Mouse (Mus musculus) neural tube, embryonic 11.5 days (tissue): ENCODE measurements at regions not wholly inside any gene's neighbourhood (a gene's known extent, or its start where the extent isn't known, plus 50 kb on each side); places are given as distances from the start of the nearest gene placed in this dataset.

Experiments used
- ATAC-seq: fragments of 200-750 bp; cut with Nextera tagmentation; 2 replicates; pipeline ENCODE4 v1.8.0; 2017; ENCODE audit warnings: moderate number of reproducible peaks, mild to moderate bottlenecking, moderate TSS enrichment, moderate library complexity; ENCODE audit not compliant: insufficient read depth, low FRiP score, low TSS enrichment
- DNase-seq: peaks from one replicate; pipeline ENCODE4 v3.0.0-alpha.2; 2015; ENCODE audit warnings: low spot score
- H3K27ac ChIP-seq: fragments of 300-500 bp; sonication (generic); 2 replicates; pipeline ENCODE4 v1.5.1; 2014; ENCODE audit warnings: low read depth, mild to moderate bottlenecking, low read length
- H3K27me3 ChIP-seq: fragments of 300-500 bp; sonication (generic); 2 replicates; pipeline ENCODE4 v1.6.1; 2014; ENCODE audit warnings: mild to moderate bottlenecking, low read length, mixed read lengths; ENCODE audit not compliant: control insufficient read depth, insufficient read depth
- H3K36me3 ChIP-seq: fragments of 300-500 bp; sonication (generic); 2 replicates; pipeline ENCODE4 v1.6.1; 2014; ENCODE audit warnings: mild to moderate bottlenecking, low read length, moderate library complexity, mixed read lengths; ENCODE audit not compliant: control insufficient read depth, insufficient read depth
- H3K4me1 ChIP-seq: fragments of 300-500 bp; sonication (generic); 2 replicates; pipeline ENCODE4 v1.6.1; 2014; ENCODE audit warnings: low read length, mixed read lengths; ENCODE audit not compliant: control insufficient read depth, insufficient read depth
- H3K4me2 ChIP-seq: fragments of 300-500 bp; sonication (generic); 2 replicates; pipeline ENCODE4 v1.6.1; 2014; ENCODE audit warnings: low read depth, mild to moderate bottlenecking, moderate library complexity
- H3K4me3 ChIP-seq: fragments of 300-500 bp; sonication (generic); 2 replicates; pipeline ENCODE4 v1.5.1; 2014; ENCODE audit warnings: low read depth, low read length
- H3K9ac ChIP-seq: fragments of 300-500 bp; sonication (generic); 2 replicates; pipeline ENCODE4 v1.6.1; 2014; ENCODE audit warnings: mild to moderate bottlenecking, low read length
- H3K9me3 ChIP-seq: fragments of 300-500 bp; sonication (generic); 2 replicates; pipeline ENCODE4 v1.6.1; 2016; ENCODE audit warnings: low read length; ENCODE audit not compliant: control insufficient read depth
- WGBS: fragments of 180-500 bp; shearing (Covaris S2); extraction: QIAGEN DNeasy Blood & Tissue Kit; methylation state at CpG from one replicate; pipeline ENCODE4 v1.1.7; 2014; 5-methylcytosine and 5-hydroxymethylcytosine counted together

DNA sequence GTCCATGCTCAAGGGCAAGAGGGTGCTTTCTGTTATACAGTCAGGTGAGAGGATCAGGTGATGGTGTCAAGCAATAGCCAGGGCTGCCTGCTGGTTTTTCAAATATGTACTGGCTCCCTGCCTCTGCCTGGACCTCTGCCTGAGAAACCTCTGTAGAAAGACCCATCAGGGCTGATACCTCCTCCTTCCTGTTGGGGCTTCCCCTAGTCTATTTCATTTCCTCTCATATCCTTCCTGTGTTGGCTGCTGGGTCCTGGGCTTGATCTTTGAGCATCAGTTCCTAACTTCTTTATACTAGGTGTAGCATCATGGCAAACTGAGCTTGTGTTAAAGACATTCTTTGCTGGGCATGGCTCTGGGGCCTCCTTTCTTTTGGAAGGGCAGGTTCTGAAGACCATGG, 89.5 kb downstream of the Tmem38b start:
- H3K27me3 ChIP-seq: no peaks in the 10 kb centered on the region
- no peak overlapping the region for H3K27ac ChIP-seq
- no peaks in the 10 kb centered on the region for H3K36me3 ChIP-seq
- ATAC-seq (no peak), DNase-seq (no peak)
- H3K4me1 ChIP-seq: no peaks in the 10 kb centered on the region
- no peak overlapping the region for H3K4me2 ChIP-seq
- no peak overlapping the region for H3K4me3 ChIP-seq
- no peak overlapping the region for H3K9ac ChIP-seq
- H3K9me3 ChIP-seq: no peaks in the 10 kb centered on the region

DNA sequence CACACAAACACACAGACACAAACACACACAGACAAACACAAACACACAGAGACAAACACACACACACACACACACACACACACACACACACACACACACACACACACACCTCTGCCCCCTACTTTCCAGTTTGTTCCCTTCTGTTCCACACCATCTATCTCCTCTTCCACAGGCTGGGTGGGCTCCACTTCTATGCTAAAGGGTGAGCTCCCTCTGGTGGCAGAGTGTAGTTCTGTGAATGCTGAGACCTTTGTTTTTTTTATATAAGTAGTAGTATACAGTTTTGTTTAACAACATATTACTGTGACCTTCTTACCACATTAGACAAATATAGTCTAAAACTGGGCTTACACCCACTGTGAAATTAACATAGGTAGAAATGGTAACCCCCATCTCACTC, 93.3 kb downstream of the Tmem38b start:
- no peak overlapping the region for H3K4me3 ChIP-seq
- DNase-seq (peak; percentile 67), ATAC-seq (no peak)
- no peaks in the 10 kb centered on the region for H3K27me3 ChIP-seq
- no peak overlapping the region for H3K27ac ChIP-seq
- no peaks in the 10 kb centered on the region for H3K4me1 ChIP-seq
- H3K36me3 ChIP-seq: no peaks in the 10 kb centered on the region
- H3K9ac ChIP-seq: no peak overlapping the region
- H3K4me2 ChIP-seq: no peak overlapping the region
- H3K9me3 ChIP-seq: no peaks in the 10 kb centered on the region

- Histone ChIP-seq H3K9me3 (no peaks in the 10 kb centered on the region), H3K4me3 (no peak overlapping the region), H3K9ac (no peak overlapping the region), H3K27ac (no peak overlapping the region), H3K27me3 (no peaks in the 10 kb centered on the region), H3K4me2 (no peak overlapping the region), H3K36me3 (no peaks in the 10 kb centered on the region), H3K4me1 (no peaks in the 10 kb centered on the region)
- DNase-seq (no peak), ATAC-seq (no peak)
- WGBS: 84% methylated on average over 2 of the region's 2 CpGs
Observed at GRCm38 (mm10) chr4:53920587-53920986, 94.7 kb downstream of the Tmem38b start.

GRCm38 (mm10) chr4:53931068-53931467, 105.2 kb downstream of the Tmem38b start:
- H3K9me3 ChIP-seq: no peaks in the 10 kb centered on the region
- DNase-seq (no peak), ATAC-seq (no peak)
- no peak overlapping the region for H3K27ac ChIP-seq
- no peaks in the 10 kb centered on the region for H3K27me3 ChIP-seq
- H3K4me3 ChIP-seq: no peak overlapping the region
- no peaks in the 10 kb centered on the region for H3K4me1 ChIP-seq
- H3K36me3 ChIP-seq: no peaks in the 10 kb centered on the region
- 92% methylated on average over 3 of the region's 3 CpGs for WGBS
- no peak overlapping the region for H3K9ac ChIP-seq
- no peak overlapping the region for H3K4me2 ChIP-seq

- Histone ChIP-seq H3K36me3 (no peaks in the 10 kb centered on the region), H3K9me3 (no peaks in the 10 kb centered on the region), H3K27me3 (no peaks in the 10 kb centered on the region), H3K4me2 (peak overlapping the region; percentile 29; the same call in 1 of the 2 replicates), H3K27ac (no peak overlapping the region), H3K4me3 (no peak overlapping the region), H3K4me1 (no peaks in the 10 kb centered on the region), H3K9ac (no peak overlapping the region)
- ATAC-seq (peak; percentile 65), DNase-seq (peak; percentile 83)
- WGBS: 17% methylated on average over 10 of the region's 10 CpGs
Observed at GRCm38 (mm10) chr4:53931499-53931898, 105.7 kb downstream of the Tmem38b start.

DNA sequence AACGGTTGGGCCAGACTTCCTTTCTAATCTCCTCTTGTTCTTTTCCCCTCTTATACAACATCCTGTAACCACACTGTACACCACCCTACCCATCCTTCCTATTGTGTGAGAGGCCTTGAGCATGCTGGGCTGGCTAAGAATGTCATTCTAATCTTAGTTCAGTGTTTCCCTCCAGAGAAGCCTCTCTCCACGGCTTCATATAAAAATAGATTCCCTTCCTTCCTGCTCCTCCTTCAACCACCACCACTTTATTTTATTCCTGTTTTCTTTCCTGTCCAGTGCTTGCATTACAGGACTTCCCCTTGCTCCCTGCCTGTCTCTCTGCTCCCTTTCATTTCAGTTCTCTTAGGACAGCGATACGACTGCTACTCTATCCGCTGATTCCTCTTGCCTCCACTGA, 109.5 kb downstream of the Tmem38b start:
- H3K9ac ChIP-seq: no peak overlapping the region
- no peaks in the 10 kb centered on the region for H3K4me1 ChIP-seq
- WGBS: 77% methylated on average over 5 of the region's 5 CpGs

GRCm38 (mm10) chr4:53948736-53949135, 122.9 kb downstream of the Tmem38b start:
- Histone ChIP-seq H3K27me3 (no peaks in the 10 kb centered on the region), H3K36me3 (no peaks in the 10 kb centered on the region)

More for the DNA sequence above, 109.5 kb downstream of the Tmem38b start:
- no peak for DNase-seq
- ATAC-seq: no peak
- no peaks in the 10 kb centered on the region for H3K9me3 ChIP-seq
- H3K27ac ChIP-seq: no peak overlapping the region; the same call in 1 of the 2 replicates
- H3K4me2 ChIP-seq: no peak overlapping the region
- no peak overlapping the region for H3K4me3 ChIP-seq
- H3K36me3 ChIP-seq: no peaks in the 10 kb centered on the region
- H3K27me3 ChIP-seq: no peaks in the 10 kb centered on the region

GRCm38 (mm10) chr4:53949164-53949563, 123.3 kb downstream of the Tmem38b start:
- no peaks in the 10 kb centered on the region for H3K9me3 ChIP-seq
- no peak overlapping the region for H3K9ac ChIP-seq
- no peaks in the 10 kb centered on the region for H3K4me1 ChIP-seq
- no peaks in the 10 kb centered on the region for H3K36me3 ChIP-seq
- H3K27me3 ChIP-seq: no peaks in the 10 kb centered on the region
- ATAC-seq (no peak), DNase-seq (no peak)
- no peak overlapping the region for H3K4me3 ChIP-seq
- WGBS: 89% methylated on average over 3 of the region's 3 CpGs
- no peak overlapping the region for H3K4me2 ChIP-seq
- no peak overlapping the region for H3K27ac ChIP-seq

More at GRCm38 (mm10) chr4:53948736-53949135, 122.9 kb downstream of the Tmem38b start:
- ATAC-seq (no peak), DNase-seq (no peak)
- Histone ChIP-seq H3K9me3 (no peaks in the 10 kb centered on the region), H3K4me1 (no peaks in the 10 kb centered on the region), H3K9ac (no peak overlapping the region), H3K4me3 (no peak overlapping the region), H3K4me2 (no peak overlapping the region), H3K27ac (no peak overlapping the region)
- 90% methylated on average over 7 of the region's 7 CpGs for WGBS

DNA sequence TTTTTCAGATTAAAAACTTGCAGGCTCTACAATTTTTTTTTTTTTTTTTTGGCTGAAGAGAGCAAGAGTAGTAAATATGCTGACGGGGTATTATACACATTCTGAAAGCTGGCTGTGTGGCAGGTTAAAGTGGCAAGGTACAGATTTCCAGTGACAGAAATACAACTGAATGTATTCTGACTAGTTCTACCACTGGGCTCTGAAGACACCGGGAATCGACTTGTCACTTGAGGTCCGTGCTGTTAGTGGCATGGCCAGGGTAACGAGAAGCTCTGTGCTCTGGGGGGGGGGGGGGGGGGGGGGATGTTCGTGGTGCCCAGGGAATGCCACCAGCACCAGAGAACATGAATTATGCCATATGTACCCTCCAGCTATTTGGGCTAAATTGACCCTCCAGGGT, 124.7 kb downstream of the Tmem38b start:
- no peak overlapping the region for H3K4me3 ChIP-seq
- H3K27ac ChIP-seq: no peak overlapping the region
- H3K9me3 ChIP-seq: no peaks in the 10 kb centered on the region
- no peak overlapping the region for H3K4me2 ChIP-seq
- DNase-seq (no peak), ATAC-seq (no peak)
- 74% methylated on average over 6 of the region's 6 CpGs for WGBS
- no peaks in the 10 kb centered on the region for H3K4me1 ChIP-seq
- H3K36me3 ChIP-seq: no peaks in the 10 kb centered on the region
- no peaks in the 10 kb centered on the region for H3K27me3 ChIP-seq
- H3K9ac ChIP-seq: no peak overlapping the region
